Mouse (Mus musculus): Measurements from ENCODE around the gene Fkbp1a.

DNA sequence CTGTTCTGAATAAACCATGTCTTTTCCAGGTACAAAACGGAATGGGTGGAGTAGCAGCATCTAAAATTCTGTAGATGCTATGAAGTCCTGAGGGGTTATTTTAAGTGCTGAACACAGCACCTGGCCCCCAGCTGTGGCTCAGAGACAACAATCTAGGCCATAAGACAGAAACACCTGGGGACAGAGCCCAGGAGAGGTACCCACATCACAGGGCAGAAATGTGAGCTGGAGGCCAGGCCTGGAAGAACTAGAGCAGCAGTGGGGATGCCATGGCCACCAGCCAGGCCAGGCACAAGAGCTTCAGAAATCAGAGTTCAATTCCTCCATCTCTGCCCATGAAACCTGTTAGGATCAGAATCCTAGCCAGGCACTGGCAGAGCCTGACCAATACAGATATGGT lies 14.2 kb upstream of the Fkbp1a start:
- TF ChIP-seq CTCF (IDR thresholded peaks at IDR 0.05; ENCODE audit: low read depth) (no peak), EP300 (IDR thresholded peaks at IDR 0.05; ENCODE audit: low read depth) (no peak)

All from liver, postnatal 0 days (tissue).